Mouse (Mus musculus) embryo, embryonic 10.5 days (tissue): ENCODE data around the gene Fbxw4.
"Not testable (repeated sequence)": the region's sequence is repeated elsewhere in the genome, so short reads cannot be mapped to it uniquely, and the experiment has no call there.

Experiments
- DNase-seq: peaks from one replicate; pipeline ENCODE4 v3.0.0-alpha.2; 2015; ENCODE audit warnings: low spot score

Gene Fbxw4

DNA sequence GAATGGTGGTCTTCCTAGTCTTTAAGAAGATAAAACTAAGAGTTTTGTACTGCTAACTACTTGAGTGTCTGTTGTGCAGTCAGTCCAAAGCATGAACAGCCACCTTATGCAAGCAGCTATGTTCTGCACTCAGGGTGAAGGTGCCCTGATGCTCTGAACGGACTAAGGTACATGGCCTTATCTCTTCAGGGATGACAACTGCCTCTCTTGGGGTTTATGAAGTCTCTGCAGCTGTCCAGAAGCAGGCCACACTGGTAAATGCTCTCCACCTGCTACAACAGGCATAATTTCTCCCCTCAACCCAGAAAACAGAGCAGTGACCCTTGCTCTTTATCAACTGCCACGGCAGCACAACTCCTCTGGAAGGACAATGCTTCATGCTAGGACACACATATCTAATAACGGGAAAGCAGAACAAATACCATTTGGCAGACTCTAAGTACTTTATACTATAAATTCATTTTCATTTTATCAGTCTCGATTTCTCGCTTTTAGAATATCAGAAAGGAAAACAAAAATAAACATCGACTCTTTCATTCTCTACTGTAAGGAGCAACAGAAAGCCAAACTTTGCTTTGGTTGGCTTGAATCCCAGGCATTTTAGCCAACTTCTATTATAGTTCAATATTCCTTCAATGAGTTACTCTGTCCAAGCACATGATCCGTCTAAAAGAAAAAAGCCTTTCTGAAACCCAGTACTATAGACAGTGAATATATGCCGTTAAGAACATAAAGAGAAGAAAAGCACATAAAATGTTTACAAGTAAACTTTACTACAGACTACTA is 3.1 kb downstream of the Fbxw4 start:
- no peak for DNase-seq

DNA sequence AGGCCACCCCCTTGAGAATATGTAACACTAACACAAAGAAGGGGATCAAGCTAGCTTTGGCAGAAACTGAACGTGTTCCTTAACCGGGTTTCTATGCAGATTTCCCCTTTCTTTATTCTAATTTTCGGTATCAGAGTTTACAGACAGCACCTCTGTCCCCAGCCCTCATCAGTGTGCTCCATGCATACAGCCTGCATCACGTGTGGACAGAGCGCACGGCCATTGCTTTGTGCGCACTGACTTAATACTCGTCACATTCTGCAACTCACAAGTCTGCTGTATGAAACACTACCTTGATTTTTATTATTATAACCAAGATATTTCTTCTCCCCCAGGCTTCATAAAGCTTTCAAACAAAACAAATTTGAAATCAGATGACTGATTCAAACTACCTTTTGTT is 4.2 kb downstream of the Fbxw4 start:
- no peak for DNase-seq

DNA sequence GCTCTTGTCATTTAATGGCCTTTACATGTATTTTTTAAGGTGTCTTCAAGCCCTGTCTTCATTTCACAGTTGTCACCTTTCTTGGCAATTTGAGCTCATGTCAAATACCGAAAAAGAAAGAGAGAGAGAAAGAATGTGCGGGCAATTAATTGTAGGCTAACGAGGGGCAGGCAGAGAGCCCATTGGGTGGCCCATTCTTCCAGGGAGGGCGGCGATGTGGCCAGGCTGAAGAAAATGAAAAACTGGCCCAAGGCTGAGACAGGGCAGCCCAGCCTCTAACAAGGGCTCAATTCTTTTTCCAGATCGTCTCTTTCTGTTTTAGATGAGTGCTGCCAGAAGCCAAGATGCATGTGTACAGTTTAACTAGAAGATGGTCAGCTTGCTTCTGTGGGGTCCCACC is 6.1 kb downstream of the Fbxw4 start:
- no peak for DNase-seq

DNA sequence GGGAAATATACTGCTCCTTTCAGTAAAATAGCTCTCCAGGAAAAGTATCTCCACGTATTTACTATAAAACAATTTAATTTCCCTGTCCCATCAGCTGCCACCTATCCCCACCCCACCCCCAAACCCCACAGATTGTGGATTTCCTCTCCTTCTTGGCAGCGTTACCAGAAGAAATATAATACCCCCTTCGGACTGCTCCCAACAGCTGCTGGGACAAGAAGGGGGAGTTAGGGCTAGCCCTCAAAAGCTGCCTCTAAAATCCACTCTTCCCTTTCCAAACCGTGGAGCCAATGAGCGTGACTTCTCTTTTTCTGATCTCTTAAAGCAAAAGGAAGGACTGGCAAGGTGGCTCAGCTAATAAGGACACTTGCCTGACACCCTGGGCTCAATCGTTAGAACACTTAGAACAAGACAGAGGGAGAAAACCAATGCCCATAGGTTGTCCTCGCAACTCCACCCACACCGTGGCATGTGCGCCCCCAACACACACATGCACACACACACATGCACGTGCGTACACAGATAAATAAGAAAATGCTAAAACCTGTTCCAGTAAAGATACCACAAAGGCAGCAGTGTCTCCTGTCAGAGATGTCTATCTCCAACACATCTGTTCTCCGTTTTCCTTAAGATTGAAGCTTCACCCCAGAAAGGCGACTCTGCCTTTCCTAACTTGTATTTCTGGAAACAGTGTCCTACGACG is 7.7 kb downstream of the Fbxw4 start:
- DNase-seq = no peak

DNA sequence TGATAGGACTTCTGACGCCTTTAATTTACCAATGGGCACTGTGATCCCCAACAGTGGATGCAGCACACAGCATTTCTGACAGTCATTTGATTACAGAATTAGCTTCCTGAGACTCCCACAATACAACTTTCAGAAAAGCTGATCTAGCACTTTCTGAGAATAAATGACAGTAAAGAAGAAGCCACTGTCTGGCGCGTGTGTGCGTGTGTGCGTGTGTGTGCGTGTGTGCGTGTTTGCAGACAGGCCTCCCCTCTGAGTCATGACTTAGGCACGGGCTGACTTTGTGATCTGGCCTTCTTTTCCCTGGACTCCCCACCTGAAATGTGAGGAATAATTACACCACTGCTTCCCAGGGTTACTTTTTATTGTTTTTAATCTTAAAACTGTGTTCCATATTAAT is 8.6 kb downstream of the Fbxw4 start:
- no peak for DNase-seq

DNA sequence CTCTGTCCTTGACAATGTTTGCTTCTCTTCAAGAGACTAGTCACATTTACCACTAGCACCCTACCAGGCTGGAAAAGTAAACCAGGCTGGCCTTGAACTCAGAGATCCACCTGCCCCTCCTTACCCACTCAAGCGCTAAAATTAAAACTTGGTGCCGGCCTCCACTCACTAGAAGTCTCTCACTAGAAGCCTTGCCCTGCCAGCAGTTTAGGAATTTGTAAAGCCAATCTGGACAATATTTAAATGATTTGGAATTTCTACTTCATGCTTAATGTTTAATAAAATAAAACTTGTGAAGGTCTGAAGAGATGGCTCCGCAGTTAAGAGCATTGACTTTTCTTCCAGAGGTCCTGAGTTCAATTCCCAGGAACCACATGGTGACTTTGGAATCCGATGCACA is 10.3 kb downstream of the Fbxw4 start:
- no peak for DNase-seq

DNA sequence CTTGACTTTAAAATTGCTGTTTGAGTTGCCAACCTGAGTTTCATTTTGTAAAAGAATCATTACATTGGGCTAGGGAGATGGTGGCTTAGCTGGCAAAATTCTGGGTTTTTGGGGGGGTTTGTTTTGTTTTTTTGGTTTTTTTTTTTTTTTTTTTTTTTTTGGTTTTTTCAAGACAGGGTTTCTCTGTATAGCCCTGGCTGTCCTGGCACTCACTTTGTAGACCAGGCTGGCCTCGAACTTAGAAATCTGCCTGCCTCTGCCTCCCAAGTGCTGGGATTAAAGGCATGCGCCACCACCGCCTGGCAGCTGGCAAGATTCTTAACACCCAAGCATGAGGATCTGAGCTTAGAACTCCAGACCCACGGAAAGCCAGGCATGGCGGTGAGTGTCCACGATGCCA is 11.6 kb downstream of the Fbxw4 start:
- not testable (repeated sequence) for DNase-seq

DNA sequence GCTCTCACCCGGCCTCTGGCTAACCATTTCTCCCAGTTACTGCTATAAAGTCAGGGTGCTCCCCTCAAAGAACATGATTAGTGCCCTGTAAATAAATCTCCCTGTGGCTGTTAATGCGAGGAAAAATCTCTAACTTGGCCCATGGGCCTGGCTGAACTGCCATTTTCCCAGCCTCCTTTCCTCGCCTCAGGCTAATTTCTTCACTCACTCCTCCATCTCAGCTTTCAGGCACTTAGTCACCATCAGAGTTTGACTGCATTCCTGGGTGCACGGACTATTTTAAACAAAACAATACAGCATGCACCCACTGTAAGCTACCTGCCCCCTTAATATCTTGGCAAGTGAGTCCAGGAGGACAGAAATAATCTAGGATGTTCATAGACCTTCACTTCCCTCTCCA is 13.2 kb downstream of the Fbxw4 start:
- no peak for DNase-seq

DNA sequence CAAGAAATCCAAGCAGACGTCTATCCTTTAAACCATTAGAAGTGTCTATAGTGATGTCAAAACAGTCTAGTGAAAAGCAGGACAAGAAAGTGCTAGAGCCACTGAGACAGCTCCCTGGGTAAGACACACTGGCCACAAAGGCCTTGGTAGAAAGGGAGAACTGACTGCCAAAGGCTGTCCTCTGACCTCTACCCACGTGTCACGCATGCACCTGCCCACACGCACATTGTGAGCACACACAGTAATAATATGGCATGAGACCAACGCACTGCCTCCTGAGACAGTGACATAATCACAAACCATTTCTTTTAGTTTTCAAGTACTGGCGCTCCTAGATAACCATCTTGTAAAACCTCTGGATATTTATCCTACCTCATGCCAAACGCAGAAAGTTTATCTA is 19.4 kb downstream of the Fbxw4 start:
- no peak for DNase-seq

DNA sequence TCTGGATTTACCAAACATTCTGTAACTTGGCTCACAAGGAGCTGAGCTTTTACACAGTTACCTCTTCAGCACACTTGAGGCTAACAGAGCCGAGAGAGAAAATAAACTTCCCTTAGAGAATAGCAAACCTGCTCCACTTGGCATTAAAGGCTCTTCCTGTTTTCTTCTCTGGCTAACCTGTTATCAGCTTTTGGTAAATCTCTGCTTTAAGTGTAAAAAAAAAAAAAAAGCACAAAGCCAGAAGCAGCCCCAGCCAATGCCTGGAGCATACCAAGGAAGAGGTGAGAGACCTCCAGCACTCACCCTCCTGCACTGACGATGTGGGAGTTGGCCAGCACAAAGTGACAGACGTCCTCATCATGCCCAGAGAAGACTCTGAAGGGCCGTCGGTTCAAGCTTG is 24.2 kb downstream of the Fbxw4 start:
- no peak for DNase-seq

DNA sequence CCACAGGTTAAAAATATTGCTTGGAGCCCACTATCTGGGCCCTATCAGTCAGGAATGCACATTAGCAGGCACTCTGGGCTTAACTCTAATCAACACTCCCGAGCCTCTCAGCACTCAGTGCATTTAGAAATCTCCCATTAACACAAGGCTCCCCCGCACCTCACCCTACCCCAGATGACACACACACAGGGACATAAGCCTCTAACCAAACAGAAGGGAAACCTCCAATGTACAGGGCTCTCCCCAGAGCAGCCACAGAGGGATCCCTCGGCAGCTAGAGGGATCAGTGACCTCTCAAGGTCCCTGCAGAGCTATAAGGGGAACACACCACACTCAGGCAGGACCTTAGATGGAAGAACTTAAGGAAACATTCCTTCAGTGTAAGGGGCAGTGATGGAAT is 28.5 kb downstream of the Fbxw4 start:
- no peak for DNase-seq

DNA sequence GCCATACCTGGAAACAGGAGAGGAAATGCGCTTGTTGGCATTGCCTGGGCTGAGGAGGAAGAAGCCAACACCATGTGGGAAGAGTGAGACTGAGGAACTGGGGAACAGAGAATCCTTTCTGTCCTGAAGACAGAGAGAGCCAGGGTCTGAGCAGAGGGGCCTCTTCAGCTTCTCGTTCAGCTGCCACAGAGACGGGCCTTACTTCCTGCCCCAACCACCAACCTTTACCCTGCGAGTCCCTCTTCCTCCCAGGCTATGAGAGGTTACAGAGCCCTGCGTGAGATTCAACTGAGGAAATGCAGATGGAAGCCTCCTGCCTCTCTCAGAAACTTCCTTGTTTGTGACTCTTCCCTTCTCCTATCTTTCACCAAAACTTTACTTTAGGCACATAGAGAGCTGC is 29.2 kb downstream of the Fbxw4 start:
- no peak for DNase-seq

DNA sequence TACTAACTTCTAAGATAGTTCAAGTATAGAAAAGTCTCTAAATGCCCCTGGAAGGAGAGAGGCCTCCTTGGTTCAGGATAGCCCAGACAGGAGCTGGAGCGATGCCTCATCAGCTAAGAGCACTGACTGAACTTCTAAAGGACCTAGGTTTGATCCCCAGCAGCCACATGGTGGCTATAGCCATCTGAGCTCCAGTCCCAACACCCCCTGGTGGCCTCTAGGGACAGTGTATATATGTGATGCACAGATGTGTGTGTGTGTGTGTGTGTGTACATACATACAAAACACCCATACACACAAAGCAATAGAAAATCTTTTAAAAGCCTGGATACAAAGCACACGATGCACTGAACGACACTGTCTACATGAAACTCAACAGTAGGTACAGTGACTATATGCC is 30.9 kb downstream of the Fbxw4 start:
- no peak for DNase-seq

DNA sequence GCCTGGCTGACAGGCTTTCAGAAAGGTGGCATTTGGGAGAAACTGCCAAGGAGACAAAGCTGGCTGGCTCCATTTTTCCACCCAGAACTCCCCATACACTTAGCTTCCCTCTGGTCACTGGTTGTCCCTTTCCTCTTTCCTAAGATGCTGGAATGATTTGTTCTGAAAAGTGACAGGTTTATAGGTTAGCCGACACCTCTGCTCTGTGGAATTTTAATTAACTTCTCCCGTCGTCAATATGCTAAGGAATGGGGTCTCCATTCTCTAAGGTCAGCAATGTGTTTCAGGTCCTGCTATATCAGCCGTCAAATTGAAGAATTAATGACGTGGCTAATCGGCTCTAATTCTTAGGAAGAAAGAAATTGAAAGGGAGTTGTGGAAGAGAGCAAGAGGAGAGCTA is 31.5 kb downstream of the Fbxw4 start:
- DNase-seq = no peak

DNA sequence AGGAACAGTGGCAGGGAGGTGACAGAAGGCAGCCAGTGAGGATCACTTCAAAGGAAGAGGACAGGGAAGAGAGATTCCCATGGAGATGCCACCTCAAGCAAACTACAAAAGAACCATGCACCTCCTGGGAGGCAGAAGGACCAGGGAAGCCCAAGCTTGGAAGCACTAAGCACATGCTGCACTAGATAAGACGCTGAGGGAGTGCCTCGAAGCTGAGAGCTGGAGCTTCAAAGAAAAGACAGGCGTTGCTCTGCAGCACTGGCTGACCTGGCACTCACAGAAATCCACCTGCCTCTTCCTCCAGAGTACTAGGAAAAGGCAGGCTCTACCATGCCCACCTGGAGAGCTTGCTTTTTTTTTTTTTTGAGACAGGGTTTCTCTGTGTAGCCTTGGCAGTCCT is 33.1 kb downstream of the Fbxw4 start:
- no peak for DNase-seq

DNA sequence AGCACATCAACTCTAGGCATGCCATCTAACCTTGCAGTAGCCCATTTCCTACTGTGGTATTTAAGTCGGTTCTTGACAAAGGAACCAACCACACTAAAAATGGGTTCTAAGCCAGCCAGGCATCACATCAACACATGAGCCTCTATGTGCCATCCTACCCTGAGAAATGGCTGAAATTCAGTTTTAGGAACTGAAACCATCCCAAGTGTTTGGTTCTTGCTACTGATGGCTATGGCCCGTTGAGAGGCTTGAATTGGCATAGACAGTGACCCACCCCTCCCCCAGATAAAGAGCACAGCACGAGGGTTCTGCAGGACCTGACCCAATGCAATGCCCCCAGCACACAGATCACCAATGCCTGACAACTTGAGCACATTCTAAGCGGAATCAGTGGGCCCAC is 36.4 kb downstream of the Fbxw4 start:
- no peak for DNase-seq

DNA sequence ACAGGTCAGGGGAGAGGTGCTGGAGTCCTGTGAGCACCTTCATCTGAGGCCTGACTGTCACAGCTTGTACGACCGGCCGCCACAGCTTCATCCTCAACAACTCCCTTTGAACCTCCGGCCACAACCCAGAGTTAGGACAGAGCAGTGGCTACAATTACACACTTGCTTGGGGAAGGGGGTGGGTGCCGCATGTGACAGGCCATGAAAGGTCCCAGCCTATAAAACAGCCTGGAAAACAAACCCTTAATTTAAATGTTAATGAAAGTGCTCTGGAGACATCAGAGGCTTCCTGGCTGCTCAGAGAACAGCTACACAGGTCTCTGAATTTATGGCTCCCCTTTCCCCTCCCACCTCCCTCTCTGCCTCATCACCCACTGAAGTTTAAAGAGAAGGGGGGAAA is 38.0 kb downstream of the Fbxw4 start:
- no peak for DNase-seq

DNA sequence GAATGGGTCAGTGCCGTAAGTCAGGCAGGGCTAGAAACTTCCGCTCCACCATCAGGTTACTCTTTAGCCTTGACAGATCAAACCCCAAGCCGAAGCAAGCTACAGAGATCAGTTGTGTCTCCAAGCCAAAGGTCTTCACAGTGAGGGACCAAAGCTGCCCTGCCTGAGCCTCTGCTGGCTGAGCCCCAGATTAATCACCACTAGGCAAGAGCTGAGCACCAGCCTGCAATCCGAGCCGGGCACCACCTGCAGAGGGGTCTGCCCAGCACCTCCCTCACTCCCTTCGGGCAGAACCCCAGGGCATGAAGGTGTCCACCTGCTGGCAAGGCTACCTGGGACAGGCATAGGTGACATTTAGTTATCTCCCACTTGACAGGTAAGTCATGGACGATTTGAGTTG is 39.1 kb downstream of the Fbxw4 start:
- DNase-seq = no peak

DNA sequence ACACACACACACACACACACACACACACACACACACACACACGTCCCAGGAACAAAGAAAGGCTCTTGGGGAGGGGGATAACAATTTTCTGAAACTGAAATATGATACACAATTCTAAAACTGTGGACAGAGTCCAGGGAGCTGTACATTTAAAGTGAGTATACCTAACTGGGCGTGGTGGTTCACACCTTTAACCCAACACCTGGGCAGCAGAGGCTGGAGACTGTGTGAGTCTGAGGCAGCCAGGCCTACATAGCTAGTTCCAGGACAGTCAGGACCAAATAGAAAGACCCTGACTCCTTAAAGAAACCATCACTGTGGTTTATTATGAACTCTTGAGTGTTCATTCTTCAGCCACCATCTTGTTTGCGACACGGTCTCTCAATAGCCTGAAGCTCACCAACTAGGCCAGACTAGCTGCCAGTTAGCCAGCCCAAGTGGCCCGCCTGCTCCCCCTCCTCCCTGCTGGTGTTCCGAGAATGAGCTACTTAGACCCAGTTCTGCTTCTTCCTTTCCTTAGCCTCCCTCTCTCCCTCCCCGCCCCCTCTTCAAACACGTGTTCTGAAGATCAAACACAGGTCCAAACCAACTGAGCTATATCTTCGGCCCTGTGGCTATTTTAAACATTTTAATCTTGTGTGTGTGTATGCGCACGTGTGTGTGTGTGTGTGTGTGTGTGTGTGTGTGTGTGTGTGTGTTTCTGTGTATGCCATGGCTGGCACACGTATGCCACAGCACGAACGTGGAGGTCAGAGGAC is 40.2 kb downstream of the Fbxw4 start:
- DNase-seq = no peak

DNA sequence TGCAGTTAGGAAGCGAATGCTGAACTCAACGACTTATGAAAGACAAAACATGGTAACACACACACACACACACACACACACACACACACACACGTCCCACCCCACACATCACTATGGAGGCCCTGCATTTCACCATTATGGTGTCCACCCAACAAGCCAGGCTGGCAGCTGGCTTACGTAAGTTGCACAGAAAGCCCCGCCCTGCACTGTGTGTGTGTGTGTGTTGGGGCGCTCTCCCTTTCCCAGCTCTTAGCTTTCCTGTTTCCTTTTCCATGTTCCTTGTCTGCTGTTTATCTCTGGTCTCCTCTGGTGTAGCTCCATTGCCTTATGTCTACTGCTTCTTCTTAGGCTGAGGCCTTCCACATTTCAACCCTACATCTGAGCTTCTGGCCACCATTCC is 41.9 kb downstream of the Fbxw4 start:
- no peak for DNase-seq

DNA sequence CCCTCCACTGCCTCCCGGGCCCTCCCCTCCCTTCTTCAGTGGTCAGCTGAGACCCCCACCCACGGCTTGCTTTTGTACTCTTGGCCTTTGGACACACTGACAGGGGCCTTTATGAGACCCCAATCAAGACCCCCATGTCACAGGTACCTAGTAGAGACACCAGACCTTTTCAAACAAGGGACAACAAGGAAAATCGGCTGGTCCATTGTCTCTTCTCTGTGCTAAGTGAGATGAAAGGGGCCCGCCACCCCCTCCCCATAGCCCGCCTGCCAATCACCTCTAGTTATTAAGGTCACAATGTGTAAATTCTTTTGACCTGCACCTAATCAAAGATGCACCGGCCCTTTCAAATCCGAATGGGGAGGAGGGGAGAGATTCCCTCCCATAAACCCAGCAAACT is 43.4 kb downstream of the Fbxw4 start:
- no peak for DNase-seq

DNA sequence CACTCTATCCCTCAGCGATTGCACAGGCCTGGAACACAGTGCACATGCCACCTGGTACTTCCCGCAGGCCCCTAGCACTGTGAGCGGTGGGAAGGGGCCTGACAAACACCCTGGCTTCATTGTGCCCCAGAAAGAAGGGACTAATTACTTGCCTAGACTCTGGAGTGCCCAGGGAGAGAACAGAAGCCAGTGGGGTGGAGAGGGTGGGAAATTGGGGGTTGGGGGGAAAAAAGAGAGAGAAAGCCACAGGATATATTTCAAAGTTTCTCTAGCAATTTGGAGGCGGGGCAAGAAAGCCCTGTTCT is 43.9 kb downstream of the Fbxw4 start:
- peak; percentile 21 for DNase-seq

DNA sequence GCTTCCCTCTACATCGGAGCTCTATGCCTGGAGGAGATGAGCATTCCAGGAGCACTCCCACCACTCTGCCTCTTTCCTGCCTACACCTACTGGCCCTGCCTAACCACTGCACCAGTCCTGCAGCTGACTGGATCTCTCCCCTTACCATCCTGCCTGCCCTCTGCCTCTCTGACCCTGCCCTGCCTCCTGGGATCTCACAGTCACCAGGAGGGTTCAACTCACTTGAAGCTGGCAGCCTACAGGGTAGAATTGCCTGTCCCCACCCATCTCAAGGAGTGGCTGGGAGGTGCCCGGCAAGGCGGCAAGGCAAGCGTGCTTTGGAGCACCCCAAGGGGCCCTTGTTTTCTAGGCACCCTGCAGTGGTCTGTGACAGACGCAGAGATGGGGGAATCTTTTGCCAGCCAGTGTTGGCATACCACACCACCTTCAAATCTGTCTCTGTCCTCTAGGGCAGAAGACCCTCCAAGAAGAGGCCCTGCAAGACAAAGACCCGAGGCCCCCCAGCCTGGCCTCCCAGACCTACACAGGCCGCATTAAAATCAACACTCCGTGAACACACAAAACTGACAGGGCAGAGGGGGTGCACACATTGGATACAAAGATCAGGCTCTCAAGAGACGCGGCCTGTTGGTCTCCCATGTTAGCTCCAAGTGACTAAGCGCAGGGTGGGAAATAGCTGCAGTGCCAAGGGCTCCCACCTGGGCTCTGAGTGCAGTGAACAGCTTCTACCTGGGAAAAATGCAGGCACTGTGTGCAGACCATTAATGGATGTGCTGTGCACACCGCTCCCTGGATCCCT is 44.5 kb downstream of the Fbxw4 start:
- DNase-seq = no peak
